Mouse (Mus musculus): ENCODE results near the gene Rab3gap2. TPM values are rescaled to one million over a fixed set of nuclear protein-coding genes. Genes with fewer than 3 reads are reported as not detected.

The Rab3gap2 gene
- 26.8 and 28.8 TPM in 2 replicates for polyA plus RNA-seq (2014; fragmentation: Nextera tagmentation; extraction: Ambion mirVana)

GRCm38 (mm10) chr1:185203909-185204661, at the start of gene Rab3gap2:
Gene Rab3gap2 (plus strand): TSS chr1:185204117.
- H3K27me3 ChIP-seq (ENCODE audit: control insufficient read depth, insufficient read depth, low read length): no peaks in the 10 kb centered on the region
- H3K9me3 ChIP-seq (ENCODE audit: control insufficient read depth, low read length): no peaks in the 10 kb centered on the region
- peak; percentile 98 for DNase-seq (ENCODE audit: low spot score)
- H3K27ac ChIP-seq: peak within 1 kb of the TSS; percentile 66
- ATAC-seq (ENCODE audit: low FRiP score): peak; percentile 94
- H3K4me2 ChIP-seq (replicated peaks): peak within 1 kb of the TSS; percentile 94
- H3K4me1 ChIP-seq (replicated peaks; ENCODE audit: control insufficient read depth, insufficient read depth, low read length): peaks cover 41% of the 10 kb centered on the region
- H3K9ac ChIP-seq: peak within 1 kb of the TSS; percentile 80
- peak within 1 kb of the TSS; percentile 85 for H3K4me3 ChIP-seq (replicated peaks; ENCODE audit: low read length)
- WGBS: under 1% methylated on average over 45 of the region's 57 CpGs
- no peaks in the 10 kb centered on the region for H3K36me3 ChIP-seq (replicated peaks; ENCODE audit: control insufficient read depth, insufficient read depth)

GRCm38 (mm10) chr1:185173641-185174040, 30.3 kb upstream of the Rab3gap2 start:
- 89% methylated on average over 5 of the region's 5 CpGs for WGBS

GRCm38 (mm10) chr1:185177860-185178259, 26.1 kb upstream of the Rab3gap2 start:
- Histone ChIP-seq H3K27me3 (ENCODE audit: control insufficient read depth, insufficient read depth, low read length) (no peaks in the 10 kb centered on the region), H3K9me3 (ENCODE audit: control insufficient read depth, low read length) (no peaks in the 10 kb centered on the region), H3K4me3 (replicated peaks; ENCODE audit: low read length) (no peak overlapping the region), H3K36me3 (replicated peaks; ENCODE audit: control insufficient read depth, insufficient read depth) (no peaks in the 10 kb centered on the region), H3K4me1 (replicated peaks; ENCODE audit: control insufficient read depth, insufficient read depth, low read length) (no peaks in the 10 kb centered on the region), H3K9ac (no peak overlapping the region), H3K4me2 (replicated peaks) (no peak overlapping the region), H3K27ac (no peak overlapping the region)
- DNase-seq (ENCODE audit: low spot score) (no peak), ATAC-seq (ENCODE audit: low FRiP score) (no peak)
- WGBS: 91% methylated on average over 6 of the region's 6 CpGs

More at GRCm38 (mm10) chr1:185173641-185174040, 30.3 kb upstream of the Rab3gap2 start:
- H3K4me1 ChIP-seq (replicated peaks; ENCODE audit: control insufficient read depth, insufficient read depth, low read length): no peaks in the 10 kb centered on the region
- no peak for DNase-seq (ENCODE audit: low spot score)
- no peak overlapping the region for H3K4me2 ChIP-seq (replicated peaks)
- no peak for ATAC-seq (ENCODE audit: low FRiP score)
- no peak overlapping the region for H3K4me3 ChIP-seq (replicated peaks; ENCODE audit: low read length)
- no peaks in the 10 kb centered on the region for H3K36me3 ChIP-seq (replicated peaks; ENCODE audit: control insufficient read depth, insufficient read depth)
- H3K27me3 ChIP-seq (ENCODE audit: control insufficient read depth, insufficient read depth, low read length): no peaks in the 10 kb centered on the region
- no peak overlapping the region for H3K27ac ChIP-seq
- H3K9ac ChIP-seq: no peak overlapping the region
- no peaks in the 10 kb centered on the region for H3K9me3 ChIP-seq (ENCODE audit: control insufficient read depth, low read length)

GRCm38 (mm10) chr1:185183591-185184330, 20.2 kb upstream of the Rab3gap2 start:
- H3K9me3 ChIP-seq (ENCODE audit: control insufficient read depth, low read length): no peaks in the 10 kb centered on the region
- H3K27me3 ChIP-seq (ENCODE audit: control insufficient read depth, insufficient read depth, low read length): no peaks in the 10 kb centered on the region
- H3K4me1 ChIP-seq (replicated peaks; ENCODE audit: control insufficient read depth, insufficient read depth, low read length): peaks cover 9% of the 10 kb centered on the region; the same call in 1 of the 2 replicates
- DNase-seq (ENCODE audit: low spot score): no peak
- H3K27ac ChIP-seq: no peak overlapping the region
- no peak overlapping the region for H3K4me3 ChIP-seq (replicated peaks; ENCODE audit: low read length)
- ATAC-seq (ENCODE audit: low FRiP score): no peak
- no peak overlapping the region; the same call in 1 of the 2 replicates for H3K4me2 ChIP-seq (replicated peaks)
- WGBS: 17% methylated on average over 9 of the region's 9 CpGs
- no peak overlapping the region for H3K9ac ChIP-seq
- H3K36me3 ChIP-seq (replicated peaks; ENCODE audit: control insufficient read depth, insufficient read depth): no peaks in the 10 kb centered on the region

GRCm38 (mm10) chr1:185185556-185185955, 18.4 kb upstream of the Rab3gap2 start:
- 33% methylated on average over 9 of the region's 9 CpGs for WGBS
- DNase-seq (ENCODE audit: low spot score) (no peak), ATAC-seq (ENCODE audit: low FRiP score) (no peak)
- H3K27me3 ChIP-seq (ENCODE audit: control insufficient read depth, insufficient read depth, low read length): no peaks in the 10 kb centered on the region
- H3K4me1 ChIP-seq (replicated peaks; ENCODE audit: control insufficient read depth, insufficient read depth, low read length): peaks cover 9% of the 10 kb centered on the region; the same call in 1 of the 2 replicates
- no peak overlapping the region for H3K4me2 ChIP-seq (replicated peaks)
- H3K36me3 ChIP-seq (replicated peaks; ENCODE audit: control insufficient read depth, insufficient read depth): no peaks in the 10 kb centered on the region
- H3K9me3 ChIP-seq (ENCODE audit: control insufficient read depth, low read length): no peaks in the 10 kb centered on the region
- H3K27ac ChIP-seq: no peak overlapping the region
- H3K9ac ChIP-seq: no peak overlapping the region
- H3K4me3 ChIP-seq (replicated peaks; ENCODE audit: low read length): no peak overlapping the region

- Histone ChIP-seq H3K4me3 (replicated peaks; ENCODE audit: low read length) (no peak overlapping the region), H3K9me3 (ENCODE audit: control insufficient read depth, low read length) (no peaks in the 10 kb centered on the region), H3K4me1 (replicated peaks; ENCODE audit: control insufficient read depth, insufficient read depth, low read length) (peaks cover 9% of the 10 kb centered on the region; the same call in 1 of the 2 replicates), H3K27ac (no peak overlapping the region), H3K9ac (no peak overlapping the region), H3K4me2 (replicated peaks) (no peak overlapping the region), H3K27me3 (ENCODE audit: control insufficient read depth, insufficient read depth, low read length) (no peaks in the 10 kb centered on the region), H3K36me3 (replicated peaks; ENCODE audit: control insufficient read depth, insufficient read depth) (no peaks in the 10 kb centered on the region)
- 65% methylated on average over 13 of the region's 13 CpGs for WGBS
- DNase-seq (ENCODE audit: low spot score): peak; percentile 75
- no peak for ATAC-seq (ENCODE audit: low FRiP score)
Observed at GRCm38 (mm10) chr1:185187135-185187785, 16.7 kb upstream of the Rab3gap2 start.

- WGBS: 93% methylated on average over 9 of the region's 9 CpGs
- no peak overlapping the region for H3K4me2 ChIP-seq (replicated peaks)
- H3K36me3 ChIP-seq (replicated peaks; ENCODE audit: control insufficient read depth, insufficient read depth): no peaks in the 10 kb centered on the region
- no peaks in the 10 kb centered on the region for H3K9me3 ChIP-seq (ENCODE audit: control insufficient read depth, low read length)
- H3K27me3 ChIP-seq (ENCODE audit: control insufficient read depth, insufficient read depth, low read length): no peaks in the 10 kb centered on the region
- no peak overlapping the region for H3K9ac ChIP-seq
- no peak for DNase-seq (ENCODE audit: low spot score)
- H3K27ac ChIP-seq: no peak overlapping the region
- no peak for ATAC-seq (ENCODE audit: low FRiP score)
- no peak overlapping the region for H3K4me3 ChIP-seq (replicated peaks; ENCODE audit: low read length)
- H3K4me1 ChIP-seq (replicated peaks; ENCODE audit: control insufficient read depth, insufficient read depth, low read length): peaks cover 6% of the 10 kb centered on the region; the same call in 1 of the 2 replicates
Observed at GRCm38 (mm10) chr1:185189901-185190300, 14.0 kb upstream of the Rab3gap2 start.

GRCm38 (mm10) chr1:185192087-185192486, 11.8 kb upstream of the Rab3gap2 start:
- H3K4me3 ChIP-seq (replicated peaks; ENCODE audit: low read length): no peak overlapping the region
- H3K4me2 ChIP-seq (replicated peaks): no peak overlapping the region
- no peak overlapping the region for H3K9ac ChIP-seq
- no peaks in the 10 kb centered on the region for H3K36me3 ChIP-seq (replicated peaks; ENCODE audit: control insufficient read depth, insufficient read depth)
- no peaks in the 10 kb centered on the region for H3K9me3 ChIP-seq (ENCODE audit: control insufficient read depth, low read length)
- H3K27me3 ChIP-seq (ENCODE audit: control insufficient read depth, insufficient read depth, low read length): no peaks in the 10 kb centered on the region
- WGBS: 81% methylated on average over 8 of the region's 8 CpGs
- no peak overlapping the region for H3K27ac ChIP-seq
- no peaks in the 10 kb centered on the region for H3K4me1 ChIP-seq (replicated peaks; ENCODE audit: control insufficient read depth, insufficient read depth, low read length)
- ATAC-seq (ENCODE audit: low FRiP score) (no peak), DNase-seq (ENCODE audit: low spot score) (no peak)

GRCm38 (mm10) chr1:185193509-185193908, 10.4 kb upstream of the Rab3gap2 start:
- Histone ChIP-seq H3K9ac (no peak overlapping the region), H3K36me3 (replicated peaks; ENCODE audit: control insufficient read depth, insufficient read depth) (no peaks in the 10 kb centered on the region), H3K4me1 (replicated peaks; ENCODE audit: control insufficient read depth, insufficient read depth, low read length) (no peaks in the 10 kb centered on the region), H3K27me3 (ENCODE audit: control insufficient read depth, insufficient read depth, low read length) (no peaks in the 10 kb centered on the region), H3K9me3 (ENCODE audit: control insufficient read depth, low read length) (no peaks in the 10 kb centered on the region), H3K27ac (no peak overlapping the region), H3K4me3 (replicated peaks; ENCODE audit: low read length) (no peak overlapping the region), H3K4me2 (replicated peaks) (0 out of 2 replicates have a peak overlapping the region, but pooled peaks have one; percentile 6)
- ATAC-seq (ENCODE audit: low FRiP score) (no peak), DNase-seq (ENCODE audit: low spot score) (peak; percentile 87)
- WGBS: 12% methylated on average over 10 of the region's 10 CpGs

Data from hindbrain, embryonic 14.5 days (tissue).